Mouse (Mus musculus) limb, embryonic 10.5 days (tissue): Measurements from ENCODE around the gene Gpc6. TPM values are rescaled to one million over a fixed set of nuclear protein-coding genes. Genes with fewer than 3 reads are reported as not detected.

Experiments
- DNase-seq: peaks from one replicate; pipeline ENCODE4 v3.0.0-alpha.2; 2017; ENCODE audit warnings: low spot score
- H3K27ac ChIP-seq: fragments of 300-500 bp; sonication (generic); 2 replicates; pipeline ENCODE4 v1.5.1; 2016; ENCODE audit warnings: mild to moderate bottlenecking
- H3K27me3 ChIP-seq: fragments of 300-500 bp; sonication (generic); 2 replicates; pipeline ENCODE4 v1.6.1; 2016; ENCODE audit warnings: low read depth, mild to moderate bottlenecking; ENCODE audit not compliant: poor library complexity, severe bottlenecking
- H3K36me3 ChIP-seq: fragments of 300-500 bp; sonication (generic); 2 replicates; pipeline ENCODE4 v1.6.1; 2016; ENCODE audit warnings: mild to moderate bottlenecking, moderate library complexity
- H3K4me1 ChIP-seq: fragments of 300-500 bp; sonication (generic); 2 replicates; pipeline ENCODE4 v1.6.1; 2016
- H3K4me3 ChIP-seq: fragments of 300-500 bp; sonication (generic); 2 replicates; pipeline ENCODE4 v1.5.1; 2016; ENCODE audit warnings: mild to moderate bottlenecking, moderate library complexity
- H3K9me3 ChIP-seq: fragments of 300-500 bp; sonication (generic); replicated peaks from 2 replicates; pipeline ENCODE4 v1.6.1; 2016; ENCODE audit warnings: mild to moderate bottlenecking
- WGBS: fragments of 180-500 bp; shearing (Covaris S2); methylation state at CpG from one replicate; pipeline ENCODE4 v1.1.7; 2016; 5-methylcytosine and 5-hydroxymethylcytosine counted together
- polyA plus RNA-seq: library from polyadenylated mRNA; unstranded; fragments of >200 nt; fragmentation: Nextera tagmentation; extraction: Ambion mirVana; gene quantifications from 2 replicates; pipeline ENCODE4 v1.2.1, GENCODE M21; 2016

The Gpc6 gene
- polyA plus RNA-seq, 1 experiment from 2014 or later, result 51.9 TPM

DNA sequence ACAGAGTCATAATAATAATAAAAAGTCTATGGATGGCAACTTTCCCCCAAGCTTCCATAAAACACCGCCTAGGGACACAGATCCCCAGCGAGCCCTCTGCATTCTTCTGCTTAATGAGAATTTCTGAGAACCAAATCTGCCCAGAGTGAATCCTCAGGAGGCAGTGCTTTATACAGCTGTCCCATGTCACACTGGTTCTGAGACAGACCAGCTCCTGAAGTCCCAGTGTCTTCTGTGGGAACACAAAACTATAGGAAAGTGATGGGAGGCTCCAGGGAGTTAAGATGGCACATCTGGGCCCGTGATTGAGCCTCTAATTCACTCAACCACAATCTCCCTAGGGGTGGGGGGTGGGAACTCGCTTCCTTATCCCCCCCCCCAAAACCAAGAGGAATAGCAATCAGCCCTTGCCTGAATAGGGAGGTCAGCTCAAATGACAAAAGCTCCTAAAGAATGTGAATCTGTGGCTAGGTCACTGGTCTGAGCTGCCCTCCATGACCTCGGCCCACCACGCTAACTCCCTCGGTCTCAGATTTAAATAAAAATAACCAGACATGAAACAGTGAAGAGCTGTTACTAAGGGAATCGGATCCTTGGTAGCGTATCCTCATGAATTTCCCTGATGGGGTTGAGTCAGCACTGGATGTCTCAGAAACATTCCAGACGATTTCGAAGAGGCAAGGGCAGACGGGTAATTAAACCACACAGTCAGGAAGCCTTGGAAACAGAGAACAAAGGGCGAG, 1005.2 kb downstream of the Gpc6 start:
- peak overlapping the region; percentile 82 for H3K27ac ChIP-seq
- 16% methylated on average over 13 of the region's 13 CpGs for WGBS
- peaks cover 26% of the 10 kb centered on the region for H3K4me1 ChIP-seq
- no peak overlapping the region for H3K4me3 ChIP-seq
- no peaks in the 10 kb centered on the region for H3K9me3 ChIP-seq
- no peaks in the 10 kb centered on the region for H3K36me3 ChIP-seq
- DNase-seq, result no peak
- H3K27me3 ChIP-seq, result no peaks in the 10 kb centered on the region

GRCm38 (mm10) chr14:117930848-117931816, 1006.0 kb downstream of the Gpc6 start:
- WGBS, result 77% methylated on average over 16 of the region's 16 CpGs
- H3K4me3 ChIP-seq, result no peak overlapping the region
- DNase-seq, result no peak
- no peaks in the 10 kb centered on the region for H3K36me3 ChIP-seq
- peak overlapping the region; percentile 82 for H3K27ac ChIP-seq
- H3K4me1 ChIP-seq, result peaks cover 26% of the 10 kb centered on the region
- H3K27me3 ChIP-seq, result no peaks in the 10 kb centered on the region
- H3K9me3 ChIP-seq, result no peaks in the 10 kb centered on the region

GRCm38 (mm10) chr14:117932163-117932851, 1007.2 kb downstream of the Gpc6 start:
- Histone ChIP-seq H3K4me3 (no peak overlapping the region), H3K27ac (no peak overlapping the region), H3K9me3 (no peaks in the 10 kb centered on the region), H3K27me3 (no peaks in the 10 kb centered on the region), H3K36me3 (no peaks in the 10 kb centered on the region), H3K4me1 (peaks cover 32% of the 10 kb centered on the region)
- DNase-seq, result no peak
- WGBS, result 96% methylated on average over 17 of the region's 17 CpGs

GRCm38 (mm10) chr14:117938554-117938953, 1013.4 kb downstream of the Gpc6 start:
- Histone ChIP-seq H3K4me3 (no peak overlapping the region), H3K36me3 (no peaks in the 10 kb centered on the region), H3K4me1 (peaks cover 21% of the 10 kb centered on the region), H3K9me3 (no peaks in the 10 kb centered on the region), H3K27ac (no peak overlapping the region), H3K27me3 (no peaks in the 10 kb centered on the region)
- 49% methylated on average over 2 of the region's 2 CpGs for WGBS
- DNase-seq, result peak; percentile 68

GRCm38 (mm10) chr14:117939471-117939870, 1014.4 kb downstream of the Gpc6 start:
- DNase-seq, result no peak
- no peaks in the 10 kb centered on the region for H3K27me3 ChIP-seq

GRCm38 (mm10) chr14:117945920-117946503, 1020.9 kb downstream of the Gpc6 start:
- Histone ChIP-seq H3K4me1 (peaks cover under 1% of the 10 kb centered on the region; the same call in 1 of the 2 replicates), H3K4me3 (no peak overlapping the region), H3K27me3 (no peaks in the 10 kb centered on the region), H3K27ac (no peak overlapping the region), H3K36me3 (no peaks in the 10 kb centered on the region), H3K9me3 (no peaks in the 10 kb centered on the region; the same call in 1 of the 2 replicates)
- 90% methylated on average over 4 of the region's 4 CpGs for WGBS
- DNase-seq, result no peak

More at GRCm38 (mm10) chr14:117939471-117939870, 1014.4 kb downstream of the Gpc6 start:
- peaks cover 21% of the 10 kb centered on the region for H3K4me1 ChIP-seq
- H3K27ac ChIP-seq, result no peak overlapping the region
- H3K9me3 ChIP-seq, result no peaks in the 10 kb centered on the region
- 93% methylated on average over 7 of the region's 7 CpGs for WGBS
- no peaks in the 10 kb centered on the region for H3K36me3 ChIP-seq
- H3K4me3 ChIP-seq, result no peak overlapping the region

DNA sequence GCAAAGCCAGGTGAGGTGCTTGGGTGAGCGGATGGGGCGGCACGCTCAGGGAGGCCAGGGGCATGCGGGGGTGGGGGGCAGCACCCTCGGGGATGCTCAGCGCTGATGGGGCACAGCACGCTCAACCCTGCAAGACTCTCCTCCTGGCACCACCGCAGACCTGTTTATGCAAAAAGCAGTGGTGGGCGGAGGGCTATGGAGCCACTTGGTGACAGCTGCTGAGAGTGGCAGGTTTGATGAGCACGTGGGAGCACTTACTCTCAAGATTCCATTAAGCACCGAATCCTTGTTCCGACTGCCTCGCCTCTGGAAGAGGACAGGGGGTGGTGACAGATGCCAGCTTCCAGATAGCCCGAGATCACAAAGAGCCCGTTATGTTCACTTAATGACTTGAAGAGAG, 1026.2 kb downstream of the Gpc6 start:
- H3K9me3 ChIP-seq, result no peaks in the 10 kb centered on the region; the same call in 1 of the 2 replicates
- H3K4me3 ChIP-seq, result no peak overlapping the region
- DNase-seq, result peak; percentile 30
- H3K36me3 ChIP-seq, result no peaks in the 10 kb centered on the region
- H3K27ac ChIP-seq, result no peak overlapping the region
- WGBS, result 67% methylated on average over 15 of the region's 15 CpGs
- H3K27me3 ChIP-seq, result no peaks in the 10 kb centered on the region
- peaks cover 4% of the 10 kb centered on the region for H3K4me1 ChIP-seq

DNA sequence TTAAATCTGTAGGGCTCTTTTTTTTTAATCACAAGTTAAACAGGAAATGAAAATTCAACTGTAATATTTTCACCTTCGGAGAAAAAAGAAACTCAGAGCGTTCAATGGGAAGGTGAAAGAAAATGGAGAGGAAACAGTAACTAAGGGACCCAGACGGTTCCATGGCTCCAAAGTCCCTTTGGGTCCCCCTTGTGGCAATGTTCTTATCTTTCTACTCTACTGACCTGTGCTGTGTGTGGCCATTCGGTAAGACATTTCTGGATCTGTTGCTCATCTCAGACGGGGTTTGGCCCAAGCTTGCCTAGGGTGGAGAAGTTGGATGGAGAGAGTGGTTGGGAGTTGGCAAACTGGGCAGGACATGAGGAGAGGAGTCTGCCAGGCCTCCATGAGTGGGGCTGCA, 1026.6 kb downstream of the Gpc6 start:
- no peaks in the 10 kb centered on the region for H3K36me3 ChIP-seq
- no peak overlapping the region for H3K4me3 ChIP-seq
- H3K9me3 ChIP-seq, result no peaks in the 10 kb centered on the region; the same call in 1 of the 2 replicates
- H3K4me1 ChIP-seq, result peaks cover 4% of the 10 kb centered on the region
- peak; percentile 29 for DNase-seq
- no peak overlapping the region for H3K27ac ChIP-seq
- WGBS, result 61% methylated on average over 5 of the region's 5 CpGs
- H3K27me3 ChIP-seq, result no peaks in the 10 kb centered on the region

GRCm38 (mm10) chr14:117956051-117956450, 1030.9 kb downstream of the Gpc6 start:
- Histone ChIP-seq H3K4me3 (no peak overlapping the region), H3K4me1 (peaks cover 9% of the 10 kb centered on the region)

GRCm38 (mm10) chr14:117958389-117958788, 1033.3 kb downstream of the Gpc6 start:
- WGBS, result 90% methylated on average over 11 of the region's 11 CpGs
- H3K4me1 ChIP-seq, result peaks cover 6% of the 10 kb centered on the region; the same call in 1 of the 2 replicates
- no peaks in the 10 kb centered on the region for H3K27me3 ChIP-seq
- DNase-seq, result no peak
- H3K4me3 ChIP-seq, result no peak overlapping the region
- H3K9me3 ChIP-seq, result no peaks in the 10 kb centered on the region
- H3K27ac ChIP-seq, result no peak overlapping the region
- no peaks in the 10 kb centered on the region for H3K36me3 ChIP-seq

More at GRCm38 (mm10) chr14:117956051-117956450, 1030.9 kb downstream of the Gpc6 start:
- Histone ChIP-seq H3K9me3 (no peaks in the 10 kb centered on the region), H3K27ac (no peak overlapping the region), H3K36me3 (no peaks in the 10 kb centered on the region), H3K27me3 (no peaks in the 10 kb centered on the region)
- no peak for DNase-seq
- WGBS, result 73% methylated on average over 3 of the region's 3 CpGs

- DNase-seq, result no peak
- 67% methylated on average over 6 of the region's 6 CpGs for WGBS
- H3K9me3 ChIP-seq, result no peaks in the 10 kb centered on the region
- no peak overlapping the region for H3K27ac ChIP-seq
- no peaks in the 10 kb centered on the region for H3K27me3 ChIP-seq
- H3K36me3 ChIP-seq, result peaks cover 5% of the 10 kb centered on the region; the same call in 1 of the 2 replicates
- no peak overlapping the region for H3K4me3 ChIP-seq
- peaks cover 6% of the 10 kb centered on the region; the same call in 1 of the 2 replicates for H3K4me1 ChIP-seq
Measured at GRCm38 (mm10) chr14:117961267-117961666, 1036.2 kb downstream of the Gpc6 start.

DNA sequence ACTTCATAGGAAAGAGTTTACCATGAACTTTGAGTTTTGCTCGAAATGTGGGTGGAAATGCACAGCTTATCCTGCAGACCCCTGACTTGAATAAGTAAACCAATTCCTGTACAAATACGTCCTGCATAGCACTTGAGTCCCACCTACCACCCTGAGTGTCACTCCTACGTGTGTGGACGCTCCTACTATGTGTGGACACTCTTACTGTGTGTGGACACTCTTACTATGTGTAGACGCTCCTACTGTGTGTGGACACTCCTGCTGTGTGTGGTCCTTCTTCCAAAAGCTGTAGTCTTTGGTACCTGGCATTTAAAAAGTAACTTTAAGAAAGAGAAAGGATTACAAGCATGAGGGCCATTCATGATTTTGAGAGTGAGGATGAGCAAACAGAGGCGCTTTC, 1036.7 kb downstream of the Gpc6 start:
- WGBS, result 94% methylated on average over 6 of the region's 6 CpGs
- Histone ChIP-seq H3K27me3 (no peaks in the 10 kb centered on the region), H3K9me3 (no peaks in the 10 kb centered on the region), H3K27ac (no peak overlapping the region), H3K4me1 (peaks cover 6% of the 10 kb centered on the region; the same call in 1 of the 2 replicates), H3K4me3 (no peak overlapping the region), H3K36me3 (peaks cover 8% of the 10 kb centered on the region; the same call in 1 of the 2 replicates)
- DNase-seq, result no peak
